Mouse (Mus musculus) embryonic facial prominence, embryonic 11.5 days (tissue): Measurements from ENCODE around the gene Usp21. TPM values are rescaled to one million over a fixed set of nuclear protein-coding genes. Genes with fewer than 3 reads are reported as not detected.

Experiments used
- ATAC-seq: fragments of 200-750 bp; cut with Nextera tagmentation; replicated peaks from 2 replicates; pipeline ENCODE4 v1.8.0; 2017; ENCODE audit warnings: low read depth; ENCODE audit not compliant: insufficient number of reproducible peaks, low FRiP score, low TSS enrichment
- DNase-seq: peaks from one replicate; pipeline ENCODE4 v3.0.0-alpha.2; 2015; ENCODE audit warnings: low spot score
- H3K27ac ChIP-seq: fragments of 300-500 bp; sonication (generic); replicated peaks from 2 replicates; pipeline ENCODE4 v1.5.1; 2014; ENCODE audit warnings: mild to moderate bottlenecking, low read depth, low read length, control low read depth
- H3K27me3 ChIP-seq: fragments of 300-500 bp; sonication (generic); 2 replicates; pipeline ENCODE4 v1.6.1; 2014; ENCODE audit warnings: mild to moderate bottlenecking, low read length, moderate library complexity, mixed read lengths; ENCODE audit not compliant: control insufficient read depth, insufficient read depth
- H3K36me3 ChIP-seq: fragments of 300-500 bp; sonication (generic); replicated peaks from 2 replicates; pipeline ENCODE4 v1.6.1; 2014; ENCODE audit warnings: low read depth, mild to moderate bottlenecking, low read length, moderate library complexity, mixed read lengths; ENCODE audit not compliant: control insufficient read depth, insufficient read depth
- H3K4me1 ChIP-seq: fragments of 300-500 bp; sonication (generic); 2 replicates; pipeline ENCODE4 v1.6.1; 2014; ENCODE audit warnings: low read length, mixed read lengths; ENCODE audit not compliant: control insufficient read depth, insufficient read depth
- H3K4me2 ChIP-seq: fragments of 300-500 bp; sonication (generic); 2 replicates; pipeline ENCODE4 v1.6.1; 2014; ENCODE audit warnings: low read depth, mild to moderate bottlenecking, control low read depth, low read length, moderate library complexity
- H3K4me3 ChIP-seq: fragments of 300-500 bp; sonication (generic); 2 replicates; pipeline ENCODE4 v1.5.1; 2014; ENCODE audit warnings: low read depth, low read length, control low read depth
- H3K9ac ChIP-seq: fragments of 300-500 bp; sonication (generic); replicated peaks from 2 replicates; pipeline ENCODE4 v1.6.1; 2014; ENCODE audit warnings: mild to moderate bottlenecking, control low read depth, low read length
- H3K9me3 ChIP-seq: fragments of 300-500 bp; sonication (generic); replicated peaks from 2 replicates; pipeline ENCODE4 v1.6.1; 2016; ENCODE audit warnings: mild to moderate bottlenecking, low read length, inconsistent platforms, mixed read lengths; ENCODE audit not compliant: control insufficient read depth
- WGBS: fragments of 180-500 bp; shearing (Covaris S2); extraction: QIAGEN DNeasy Blood & Tissue Kit; methylation state at CpG from one replicate; pipeline ENCODE4 v1.1.7; 2014; 5-methylcytosine and 5-hydroxymethylcytosine counted together
- polyA plus RNA-seq: library from polyadenylated mRNA; unstranded; fragments of >200 nt; fragmentation: Nextera tagmentation; extraction: Ambion mirVana; gene quantifications from 2 replicates; pipeline ENCODE4 v1.2.1, GENCODE M21; 2014

The Usp21 gene
- polyA plus RNA-seq, 1 experiment from 2014 or later = 96.1 TPM

- no peaks in the 10 kb centered on the region for H3K36me3 ChIP-seq
- DNase-seq = no peak
- ATAC-seq = no peak
- H3K27ac ChIP-seq = no peak overlapping the region
- WGBS = 81% methylated on average over 3 of the region's 3 CpGs
- no peak overlapping the region for H3K4me3 ChIP-seq
- no peaks in the 10 kb centered on the region for H3K9me3 ChIP-seq
- no peaks in the 10 kb centered on the region for H3K27me3 ChIP-seq
- H3K9ac ChIP-seq = no peak overlapping the region
- no peak overlapping the region for H3K4me2 ChIP-seq
- H3K4me1 ChIP-seq = peaks cover 2% of the 10 kb centered on the region; the same call in 1 of the 2 replicates
These were observed 27.5 kb downstream of the Usp21 start for GRCm38 (mm10) chr1:171260316-171260715.

GRCm38 (mm10) chr1:171258921-171259320 is 28.9 kb downstream of the Usp21 start:
- ATAC-seq = no peak
- 84% methylated on average over 17 of the region's 17 CpGs for WGBS
- Histone ChIP-seq H3K9me3 (no peaks in the 10 kb centered on the region), H3K27ac (no peak overlapping the region), H3K27me3 (no peaks in the 10 kb centered on the region), H3K36me3 (no peaks in the 10 kb centered on the region; the same call in 1 of the 2 replicates), H3K4me2 (no peak overlapping the region), H3K9ac (no peak overlapping the region), H3K4me3 (no peak overlapping the region), H3K4me1 (peaks cover 2% of the 10 kb centered on the region; the same call in 1 of the 2 replicates)
- DNase-seq = no peak

- Histone ChIP-seq H3K4me1 (peaks cover 2% of the 10 kb centered on the region; the same call in 1 of the 2 replicates), H3K9me3 (no peaks in the 10 kb centered on the region), H3K4me2 (no peak overlapping the region), H3K9ac (no peak overlapping the region), H3K4me3 (no peak overlapping the region), H3K36me3 (no peaks in the 10 kb centered on the region; the same call in 1 of the 2 replicates), H3K27me3 (no peaks in the 10 kb centered on the region), H3K27ac (no peak overlapping the region)
- 89% methylated on average over 9 of the region's 9 CpGs for WGBS
- ATAC-seq = no peak
- no peak for DNase-seq
These were observed 30.0 kb downstream of the Usp21 start for GRCm38 (mm10) chr1:171257781-171258180.

- 0 out of 2 replicates have a peak, but pooled peaks have one; percentile 7 for ATAC-seq
- Histone ChIP-seq H3K4me1 (no peaks in the 10 kb centered on the region; the same call in 1 of the 2 replicates), H3K4me2 (no peak overlapping the region), H3K27ac (no peak overlapping the region), H3K9me3 (no peaks in the 10 kb centered on the region), H3K4me3 (no peak overlapping the region), H3K9ac (no peak overlapping the region), H3K27me3 (no peaks in the 10 kb centered on the region), H3K36me3 (no peaks in the 10 kb centered on the region; the same call in 1 of the 2 replicates)
- WGBS = 70% methylated on average over 15 of the region's 15 CpGs
- DNase-seq = peak; percentile 86
These were observed 30.7 kb downstream of the Usp21 start for GRCm38 (mm10) chr1:171256937-171257548.

- Histone ChIP-seq H3K36me3 (no peaks in the 10 kb centered on the region; the same call in 1 of the 2 replicates), H3K9ac (no peak overlapping the region), H3K4me1 (peaks cover 4% of the 10 kb centered on the region), H3K4me2 (no peak overlapping the region), H3K4me3 (no peak overlapping the region), H3K27me3 (no peaks in the 10 kb centered on the region), H3K9me3 (no peaks in the 10 kb centered on the region), H3K27ac (no peak overlapping the region)
- 92% methylated on average over 24 of the region's 24 CpGs for WGBS
- DNase-seq = no peak
- no peak for ATAC-seq
These were observed 31.5 kb downstream of the Usp21 start for GRCm38 (mm10) chr1:171256095-171256818.

GRCm38 (mm10) chr1:171252415-171252814 is 35.4 kb downstream of the Usp21 start:
- Histone ChIP-seq H3K36me3 (no peaks in the 10 kb centered on the region; the same call in 1 of the 2 replicates), H3K4me1 (peaks cover 12% of the 10 kb centered on the region), H3K9ac (peak overlapping the region; percentile 60), H3K4me2 (peak overlapping the region; percentile 79), H3K27me3 (no peaks in the 10 kb centered on the region), H3K4me3 (peak overlapping the region; percentile 34; the same call in 1 of the 2 replicates), H3K27ac (peak overlapping the region; percentile 77), H3K9me3 (no peaks in the 10 kb centered on the region)
- ATAC-seq = no peak; the same call in 1 of the 2 replicates
- 39% methylated on average over 17 of the region's 17 CpGs for WGBS
- DNase-seq = no peak

GRCm38 (mm10) chr1:171251594-171252324 is 36.0 kb downstream of the Usp21 start:
- no peaks in the 10 kb centered on the region for H3K27me3 ChIP-seq
- no peaks in the 10 kb centered on the region for H3K9me3 ChIP-seq
- WGBS = 5% methylated on average over 13 of the region's 13 CpGs
- peak overlapping the region; percentile 34 for H3K4me3 ChIP-seq
- peak overlapping the region; percentile 60 for H3K9ac ChIP-seq
- H3K4me2 ChIP-seq = peak overlapping the region; percentile 79
- H3K36me3 ChIP-seq = no peaks in the 10 kb centered on the region; the same call in 1 of the 2 replicates
- H3K27ac ChIP-seq = peak overlapping the region; percentile 77
- DNase-seq (peak; percentile 74), ATAC-seq (peak; percentile 49)
- H3K4me1 ChIP-seq = peaks cover 12% of the 10 kb centered on the region
